Mouse (Mus musculus): Measurements from ENCODE around the gene Arid1b. TPM values are rescaled to one million over a fixed set of nuclear protein-coding genes. Genes with fewer than 3 reads are reported as not detected.

The Arid1b gene
- polyA plus RNA-seq, 1 experiment from 2014 or later = 9.6 TPM

GRCm38 (mm10) chr17:5395454-5396205, 401.5 kb downstream of the Arid1b start:
- H3K9me3 ChIP-seq = peaks cover 5% of the 10 kb centered on the region; the same call in 1 of the 2 replicates
- H3K27me3 ChIP-seq (ENCODE audit: poor library complexity, severe bottlenecking) = peaks cover 45% of the 10 kb centered on the region
- H3K36me3 ChIP-seq (replicated peaks) = no peaks in the 10 kb centered on the region
- H3K4me1 ChIP-seq = peaks cover 9% of the 10 kb centered on the region
- no peak for DNase-seq (ENCODE audit: extremely low spot score, low spot score)
- no peak overlapping the region for H3K27ac ChIP-seq
- H3K4me3 ChIP-seq = no peak overlapping the region
- WGBS = 88% methylated on average over 16 of the region's 16 CpGs

GRCm38 (mm10) chr17:5396213-5396612, 402.1 kb downstream of the Arid1b start:
- WGBS = 79% methylated on average over 5 of the region's 5 CpGs
- no peak for DNase-seq (ENCODE audit: extremely low spot score, low spot score)
- Histone ChIP-seq H3K9me3 (peaks cover 5% of the 10 kb centered on the region; the same call in 1 of the 2 replicates), H3K36me3 (replicated peaks) (no peaks in the 10 kb centered on the region), H3K27ac (no peak overlapping the region), H3K27me3 (ENCODE audit: poor library complexity, severe bottlenecking) (peaks cover 51% of the 10 kb centered on the region), H3K4me1 (peaks cover 8% of the 10 kb centered on the region), H3K4me3 (no peak overlapping the region)

All from forebrain, embryonic 10.5 days (tissue).